Mouse (Mus musculus) C2C12 (cell line): Measurements from ENCODE around the gene Gm37240.

ENCODE experiments used
- CTCF ChIP-seq: IDR thresholded peaks from one replicate; pipeline ENCODE4 v1.5.1; 2011; ENCODE audit not compliant: control insufficient read depth, insufficient read depth, insufficient read length
- MAX ChIP-seq: IDR thresholded peaks from one replicate; pipeline ENCODE4 v1.6.1; 2011; ENCODE audit warnings: mild to moderate bottlenecking, control low read depth
- MYOD1 ChIP-seq: IDR thresholded peaks from one replicate; pipeline ENCODE4 v1.6.1; 2011; ENCODE audit warnings: low read depth; ENCODE audit not compliant: control insufficient read depth, insufficient read length
- USF1 ChIP-seq: IDR thresholded peaks from one replicate; pipeline ENCODE4 v1.6.1; 2011; ENCODE audit warnings: low read depth, mild to moderate bottlenecking, control low read depth, moderate library complexity

DNA sequence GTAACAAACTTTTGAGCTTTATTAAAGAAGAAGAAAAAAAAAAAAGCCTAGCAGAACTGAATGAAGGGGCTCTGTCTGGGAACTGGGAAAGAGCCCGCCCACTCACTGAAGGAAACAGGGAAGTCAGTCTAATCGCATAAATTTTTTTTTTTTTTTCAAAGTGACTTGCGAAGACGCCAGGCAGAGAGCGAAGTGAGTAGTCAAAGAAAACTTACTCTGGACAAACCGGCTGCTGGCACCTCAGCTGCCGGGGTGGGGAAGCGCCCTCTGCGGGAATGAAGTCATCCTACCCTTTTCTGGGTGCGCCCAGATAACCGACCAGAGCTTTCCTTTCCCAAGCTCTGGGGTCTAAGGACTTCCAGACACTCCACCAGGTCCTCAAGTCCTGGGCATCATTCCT, 1406.2 kb downstream of the Gm37240 start:
- TF ChIP-seq MAX (no peak), CTCF (no peak), MYOD1 (no peak), USF1 (no peak)
